Mouse (Mus musculus) brain, embryonic 14.5 days (tissue): ENCODE results near the gene Ocm.

Source experiments
- CTCF ChIP-seq: fragments of 200-500 bp; IDR thresholded peaks from 2 replicates; pipeline ENCODE4 v1.5.1; 2012; ENCODE audit warnings: inconsistent platforms, mild to moderate bottlenecking, moderate library complexity, borderline replicate concordance; ENCODE audit not compliant: insufficient read depth, insufficient read length; ENCODE audit errors: extremely low read depth
- POLR2A ChIP-seq: fragments of 200-500 bp; IDR thresholded peaks from 2 replicates; pipeline ENCODE4 v1.6.1; 2012; ENCODE audit warnings: mild to moderate bottlenecking, inconsistent platforms, borderline replicate concordance; ENCODE audit not compliant: poor library complexity, insufficient read depth, insufficient read length, severe bottlenecking; ENCODE audit errors: extremely low read depth

DNA sequence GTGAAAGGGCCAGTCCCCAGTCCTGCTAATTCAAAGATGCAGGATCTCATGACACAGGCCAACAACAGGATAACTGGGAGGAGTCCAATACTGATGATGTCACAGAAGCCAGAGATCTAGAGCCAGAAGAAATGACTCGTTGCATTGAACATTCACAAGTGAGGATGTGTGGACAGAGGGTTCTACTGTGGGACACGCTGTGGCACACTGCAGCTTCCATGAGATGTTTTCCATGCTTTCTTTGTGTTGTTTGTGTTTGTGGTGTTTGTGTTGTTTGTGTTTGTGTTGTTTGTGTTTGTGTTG lies 50.9 kb downstream of the Ocm start:
- TF ChIP-seq CTCF (no peak), POLR2A (no peak)
